Mouse (Mus musculus): Measurements from ENCODE around the gene Dbnl. TPM values are rescaled to one million over a fixed set of nuclear protein-coding genes. Genes with fewer than 3 reads are reported as not detected.
A peak's percentile ranks its signal among the peaks of the same experiment; 100 is the strongest.

Dbnl gene
- polyA plus RNA-seq, 1 experiment: 91.3 TPM

DNA sequence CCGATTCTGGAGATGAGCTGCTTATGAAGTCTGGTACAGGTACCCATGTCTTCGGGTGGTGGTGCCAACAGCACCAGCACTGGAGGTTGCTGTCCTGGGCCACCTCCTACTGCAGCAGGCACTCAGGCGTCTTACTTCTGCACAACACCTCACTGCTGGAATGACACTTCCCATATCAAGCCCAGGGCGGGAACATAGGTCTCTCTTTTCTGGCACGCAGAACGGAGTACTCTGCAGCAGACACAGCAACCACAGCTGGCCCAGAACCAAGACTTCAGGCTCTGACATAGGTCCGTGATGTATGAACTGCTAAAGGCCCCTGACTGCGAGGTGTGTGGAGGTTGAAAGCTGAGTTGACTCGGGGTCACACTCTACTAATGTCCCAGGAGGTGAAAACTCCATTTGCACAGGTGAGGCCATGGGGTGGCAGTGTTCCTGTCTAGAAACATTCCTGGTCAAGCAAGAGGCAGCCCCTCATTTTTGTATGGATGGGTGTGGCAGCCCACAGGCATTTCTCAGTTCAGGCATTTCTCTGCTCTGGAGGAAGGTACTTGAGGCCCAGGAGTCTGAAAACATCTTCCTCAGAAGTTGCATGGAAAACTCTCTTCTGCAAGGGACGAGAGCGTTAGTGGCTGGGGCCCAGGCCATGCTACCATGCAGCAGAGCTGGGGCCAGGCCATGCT, 40.4 kb downstream of the Dbnl start:
- H3K4me3 ChIP-seq (ENCODE audit: insufficient read depth, poor library complexity, severe bottlenecking): no peak overlapping the region
- no peaks in the 10 kb centered on the region for H3K27me3 ChIP-seq (ENCODE audit: control insufficient read depth, insufficient read depth, insufficient read length)
- no peak overlapping the region for H3ac ChIP-seq (ENCODE audit: control insufficient read depth, insufficient read length, low read depth)
- TF ChIP-seq FOSL1 (IDR thresholded peaks at IDR 0.05; ENCODE audit: insufficient read depth, low read length, poor library complexity, severe bottlenecking) (no peak), USF1 (IDR thresholded peaks at IDR 0.05; ENCODE audit: low read depth) (no peak), CTCF (IDR thresholded peaks at IDR 0.05; ENCODE audit: control insufficient read depth, insufficient read depth, insufficient read length) (no peak), MYOG (IDR thresholded peaks at IDR 0.05; ENCODE audit: control insufficient read depth, extremely low read depth, insufficient read length) (no peak), CEBPB (IDR thresholded peaks at IDR 0.05; ENCODE audit: low read depth) (no peak), MYOD1 (IDR thresholded peaks at IDR 0.05; ENCODE audit: control insufficient read depth, insufficient read length, low read depth) (no peak), MAX (IDR thresholded peaks at IDR 0.05) (no peak)
- peaks cover 34% of the 10 kb centered on the region for H3K36me3 ChIP-seq (ENCODE audit: control insufficient read depth, insufficient read depth)
- no peaks in the 10 kb centered on the region for H3K79me3 ChIP-seq (ENCODE audit: low read depth)
- no peaks in the 10 kb centered on the region for H3K79me2 ChIP-seq (ENCODE audit: control insufficient read depth, insufficient read depth)

DNA sequence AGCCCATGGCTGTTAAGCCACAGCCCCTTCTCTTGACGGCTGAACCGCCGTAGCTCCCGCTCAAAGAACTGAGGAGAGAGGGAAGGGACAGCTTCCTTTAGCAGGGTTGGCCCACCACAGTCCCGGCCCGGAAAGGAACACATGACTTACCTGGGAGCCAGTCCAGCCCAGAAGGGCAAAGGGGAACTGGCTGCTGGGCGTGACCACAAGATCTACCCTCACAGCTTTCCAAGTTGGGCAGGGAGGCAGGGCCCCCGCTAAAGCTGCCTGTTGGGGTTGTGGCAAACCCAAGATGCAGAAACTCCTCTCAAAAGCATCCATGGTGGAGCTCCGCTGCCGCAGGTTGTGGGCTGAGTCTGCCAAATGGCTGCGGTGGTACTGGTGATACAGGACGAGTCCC, 41.0 kb downstream of the Dbnl start:
- peaks cover 41% of the 10 kb centered on the region for H3K36me3 ChIP-seq (ENCODE audit: control insufficient read depth, insufficient read depth)

DNA sequence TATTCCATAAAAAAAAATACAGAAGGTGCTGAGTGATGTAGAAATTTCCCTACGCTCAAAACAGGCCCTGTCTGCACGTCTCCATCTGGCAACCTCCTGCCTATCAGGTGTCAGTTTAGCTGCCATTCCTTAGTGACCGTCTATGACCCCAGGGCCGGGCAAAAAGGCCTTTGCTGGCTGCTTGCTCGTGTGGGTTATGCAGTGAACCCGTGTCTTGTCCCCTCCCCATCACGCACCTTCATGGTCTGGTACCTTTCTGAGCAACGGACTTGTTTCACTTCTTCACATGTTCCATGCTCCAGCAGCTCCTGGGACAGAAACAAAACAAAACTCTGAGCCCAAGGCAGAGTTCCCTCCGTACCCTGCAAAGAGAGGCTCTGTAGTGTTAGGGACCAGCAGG, 46.2 kb downstream of the Dbnl start:
- no peak for TF ChIP-seq CTCF (IDR thresholded peaks at IDR 0.05; ENCODE audit: control insufficient read depth, insufficient read depth, insufficient read length)
- TF ChIP-seq CEBPB (IDR thresholded peaks at IDR 0.05; ENCODE audit: low read depth): no peak
- TF ChIP-seq MAX (IDR thresholded peaks at IDR 0.05): no peak
- no peak for TF ChIP-seq USF1 (IDR thresholded peaks at IDR 0.05; ENCODE audit: low read depth)
- TF ChIP-seq MYOG (IDR thresholded peaks at IDR 0.05; ENCODE audit: control insufficient read depth, extremely low read depth, insufficient read length): no peak
- no peak for TF ChIP-seq MYOD1 (IDR thresholded peaks at IDR 0.05; ENCODE audit: control insufficient read depth, insufficient read length, low read depth)
- TF ChIP-seq FOSL1 (IDR thresholded peaks at IDR 0.05; ENCODE audit: insufficient read depth, low read length, poor library complexity, severe bottlenecking): no peak
- Histone ChIP-seq H3K36me3 (ENCODE audit: control insufficient read depth, insufficient read depth) (peaks cover 37% of the 10 kb centered on the region), H3K4me3 (ENCODE audit: insufficient read depth, poor library complexity, severe bottlenecking) (no peak overlapping the region), H3ac (ENCODE audit: control insufficient read depth, insufficient read length, low read depth) (no peak overlapping the region), H3K79me2 (ENCODE audit: control insufficient read depth, insufficient read depth) (no peaks in the 10 kb centered on the region), H3K79me3 (ENCODE audit: low read depth) (no peaks in the 10 kb centered on the region), H3K27me3 (ENCODE audit: control insufficient read depth, insufficient read depth, insufficient read length) (no peaks in the 10 kb centered on the region)

More for the DNA sequence above, 41.0 kb downstream of the Dbnl start:
- Histone ChIP-seq H3K79me3 (ENCODE audit: low read depth) (no peaks in the 10 kb centered on the region), H3K4me3 (ENCODE audit: insufficient read depth, poor library complexity, severe bottlenecking) (no peak overlapping the region), H3ac (ENCODE audit: control insufficient read depth, insufficient read length, low read depth) (no peak overlapping the region), H3K27me3 (ENCODE audit: control insufficient read depth, insufficient read depth, insufficient read length) (no peaks in the 10 kb centered on the region), H3K79me2 (ENCODE audit: control insufficient read depth, insufficient read depth) (no peaks in the 10 kb centered on the region)
- TF ChIP-seq FOSL1 (IDR thresholded peaks at IDR 0.05; ENCODE audit: insufficient read depth, low read length, poor library complexity, severe bottlenecking) (no peak), USF1 (IDR thresholded peaks at IDR 0.05; ENCODE audit: low read depth) (no peak), MYOD1 (IDR thresholded peaks at IDR 0.05; ENCODE audit: control insufficient read depth, insufficient read length, low read depth) (no peak), CTCF (IDR thresholded peaks at IDR 0.05; ENCODE audit: control insufficient read depth, insufficient read depth, insufficient read length) (no peak), CEBPB (IDR thresholded peaks at IDR 0.05; ENCODE audit: low read depth) (no peak), MAX (IDR thresholded peaks at IDR 0.05) (no peak)

DNA sequence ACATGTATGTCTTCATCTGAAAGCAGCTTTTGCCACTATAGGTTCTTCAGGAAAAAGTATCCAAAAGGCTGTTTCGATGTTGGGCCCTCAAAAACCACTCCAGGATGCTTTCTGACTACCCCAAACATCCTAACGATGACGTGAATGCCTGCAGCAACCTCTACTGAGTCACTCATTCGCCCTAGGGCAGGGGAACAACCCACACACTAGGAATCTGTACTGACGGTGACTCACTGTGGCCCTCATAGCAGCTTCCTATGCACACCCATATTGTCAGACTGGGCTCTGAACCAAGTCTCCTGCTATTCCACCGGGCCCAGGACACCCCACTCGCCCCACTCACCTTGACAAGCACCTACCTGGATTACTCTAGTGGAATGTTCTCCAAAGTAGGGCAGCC, 46.8 kb downstream of the Dbnl start:
- TF ChIP-seq CEBPB (IDR thresholded peaks at IDR 0.05; ENCODE audit: low read depth) (no peak), FOSL1 (IDR thresholded peaks at IDR 0.05; ENCODE audit: insufficient read depth, low read length, poor library complexity, severe bottlenecking) (peak; percentile 53), MYOD1 (IDR thresholded peaks at IDR 0.05; ENCODE audit: control insufficient read depth, insufficient read length, low read depth) (no peak), MAX (IDR thresholded peaks at IDR 0.05) (peak; percentile 58), CTCF (IDR thresholded peaks at IDR 0.05; ENCODE audit: control insufficient read depth, insufficient read depth, insufficient read length) (no peak), MYOG (IDR thresholded peaks at IDR 0.05; ENCODE audit: control insufficient read depth, extremely low read depth, insufficient read length) (no peak), USF1 (IDR thresholded peaks at IDR 0.05; ENCODE audit: low read depth) (no peak)
- Histone ChIP-seq H3K4me3 (ENCODE audit: insufficient read depth, poor library complexity, severe bottlenecking) (no peak overlapping the region), H3K79me3 (ENCODE audit: low read depth) (no peaks in the 10 kb centered on the region), H3K79me2 (ENCODE audit: control insufficient read depth, insufficient read depth) (no peaks in the 10 kb centered on the region), H3K36me3 (ENCODE audit: control insufficient read depth, insufficient read depth) (peaks cover 37% of the 10 kb centered on the region), H3ac (ENCODE audit: control insufficient read depth, insufficient read length, low read depth) (no peak overlapping the region), H3K27me3 (ENCODE audit: control insufficient read depth, insufficient read depth, insufficient read length) (no peaks in the 10 kb centered on the region)

DNA sequence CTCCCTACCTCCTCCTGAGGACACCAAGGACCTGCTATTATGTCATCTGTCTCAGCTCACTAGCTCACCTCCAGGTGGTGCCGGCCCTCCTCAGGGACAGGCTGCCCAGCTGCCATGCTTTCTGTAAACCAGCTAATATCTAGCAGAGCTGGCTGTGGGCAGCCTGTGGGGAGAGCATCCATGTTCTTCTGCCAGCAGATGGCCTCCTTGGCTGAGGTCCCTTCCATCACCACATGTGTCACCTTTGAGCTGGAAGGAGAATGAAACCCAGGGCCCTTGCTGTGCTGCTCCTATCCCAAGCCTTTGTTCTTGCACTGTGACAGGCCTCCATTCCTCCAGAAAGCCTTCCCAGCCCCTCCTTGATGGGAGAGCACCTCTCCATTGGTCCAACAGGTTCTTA, 47.8 kb downstream of the Dbnl start:
- Histone ChIP-seq H3K4me3 (ENCODE audit: insufficient read depth, poor library complexity, severe bottlenecking) (no peak overlapping the region), H3K79me3 (ENCODE audit: low read depth) (no peaks in the 10 kb centered on the region), H3K36me3 (ENCODE audit: control insufficient read depth, insufficient read depth) (peaks cover 29% of the 10 kb centered on the region), H3K79me2 (ENCODE audit: control insufficient read depth, insufficient read depth) (no peaks in the 10 kb centered on the region), H3K27me3 (ENCODE audit: control insufficient read depth, insufficient read depth, insufficient read length) (no peaks in the 10 kb centered on the region), H3ac (ENCODE audit: control insufficient read depth, insufficient read length, low read depth) (no peak overlapping the region)
- TF ChIP-seq CEBPB (IDR thresholded peaks at IDR 0.05; ENCODE audit: low read depth): no peak
- peak; percentile 58 for TF ChIP-seq CTCF (IDR thresholded peaks at IDR 0.05; ENCODE audit: control insufficient read depth, insufficient read depth, insufficient read length)
- peak; percentile 86 for TF ChIP-seq MAX (IDR thresholded peaks at IDR 0.05)
